Mouse (Mus musculus) lung, postnatal 0 days (tissue): ENCODE results near the gene Inpp5a. TPM values are rescaled to one million over a fixed set of nuclear protein-coding genes. Genes with fewer than 3 reads are reported as not detected.

Experiments used
- ATAC-seq: fragments of 200-750 bp; cut with Nextera tagmentation; 2 replicates; pipeline ENCODE4 v1.8.0; 2017; ENCODE audit warnings: moderate library complexity
- DNase-seq: peaks from one replicate; pipeline ENCODE4 v3.0.0-alpha.2; 2016; ENCODE audit warnings: low spot score
- H3K27ac ChIP-seq: fragments of 300-500 bp; sonication (generic); 2 replicates; pipeline ENCODE4 v1.5.1; 2014; ENCODE audit warnings: antibody characterized with exemption, mild to moderate bottlenecking, low read length, mixed read lengths
- H3K27me3 ChIP-seq: fragments of 300-500 bp; sonication (generic); replicated peaks from 2 replicates; pipeline ENCODE4 v1.6.1; 2014; ENCODE audit warnings: low read length, mixed read lengths; ENCODE audit not compliant: insufficient read depth
- H3K36me3 ChIP-seq: fragments of 300-500 bp; sonication (generic); 2 replicates; pipeline ENCODE4 v1.6.1; 2014; ENCODE audit warnings: low read length, mixed read lengths; ENCODE audit not compliant: insufficient read depth
- H3K4me1 ChIP-seq: fragments of 300-500 bp; sonication (generic); 2 replicates; pipeline ENCODE4 v1.6.1; 2014; ENCODE audit warnings: antibody characterized with exemption, low read depth, low read length, mixed read lengths; ENCODE audit not compliant: insufficient read depth
- H3K4me2 ChIP-seq: fragments of 300-500 bp; sonication (generic); replicated peaks from 2 replicates; pipeline ENCODE4 v1.6.1; 2014; ENCODE audit warnings: low read depth, mild to moderate bottlenecking, low read length, moderate library complexity, mixed read lengths
- H3K4me3 ChIP-seq: fragments of 300-500 bp; sonication (generic); 2 replicates; pipeline ENCODE4 v1.5.1; 2014; ENCODE audit warnings: low read depth, low read length
- H3K9ac ChIP-seq: fragments of 300-500 bp; sonication (generic); replicated peaks from 2 replicates; pipeline ENCODE4 v1.6.1; 2014; ENCODE audit warnings: low read depth, mild to moderate bottlenecking
- H3K9me3 ChIP-seq: fragments of 300-500 bp; sonication (generic); 2 replicates; pipeline ENCODE4 v1.6.1; 2016; ENCODE audit warnings: low read length, mixed read lengths
- CTCF ChIP-seq: IDR thresholded peaks from 2 replicates; pipeline ENCODE4 v1.5.1; 2016; ENCODE audit warnings: antibody characterized with exemption, mild to moderate bottlenecking
- EP300 ChIP-seq: IDR thresholded peaks from 2 replicates; pipeline ENCODE4 v1.6.1; 2016; ENCODE audit warnings: antibody characterized with exemption, mild to moderate bottlenecking, control low read depth
- WGBS: fragments of 180-500 bp; shearing (Covaris S2); extraction: QIAGEN DNeasy Blood & Tissue Kit; methylation state at CpG from one replicate; pipeline ENCODE4 v1.1.7; 2014; 5-methylcytosine and 5-hydroxymethylcytosine counted together
- polyA plus RNA-seq: library from polyadenylated mRNA; unstranded; fragments of >200 nt; fragmentation: Nextera tagmentation; extraction: Ambion mirVana; gene quantifications from 2 replicates; pipeline ENCODE4 v1.2.1, GENCODE M21; 2015

Inpp5a gene
- polyA plus RNA-seq, 1 experiment from 2014 or later: 41.3 TPM

GRCm38 (mm10) chr7:139451711-139452110 lies 62.8 kb downstream of the Inpp5a start:
- ATAC-seq: peak; percentile 78
- no peaks in the 10 kb centered on the region for H3K27me3 ChIP-seq
- TF ChIP-seq EP300 (no peak), CTCF (0 out of 2 replicates have a peak, but pooled peaks have one; percentile 13)
- H3K27ac ChIP-seq: no peak overlapping the region
- H3K4me2 ChIP-seq: no peak overlapping the region
- no peaks in the 10 kb centered on the region for H3K9me3 ChIP-seq
- H3K4me3 ChIP-seq: no peak overlapping the region
- 48% methylated on average over 5 of the region's 5 CpGs for WGBS
- H3K36me3 ChIP-seq: no peaks in the 10 kb centered on the region
- DNase-seq: peak; percentile 54
- no peak overlapping the region for H3K9ac ChIP-seq
- peaks cover 11% of the 10 kb centered on the region; the same call in 1 of the 2 replicates for H3K4me1 ChIP-seq

- DNase-seq (no peak), ATAC-seq (peak; percentile 6; the same call in 1 of the 2 replicates)
- no peak overlapping the region for H3K27ac ChIP-seq
- WGBS: 61% methylated on average over 2 of the region's 2 CpGs
- H3K27me3 ChIP-seq: no peaks in the 10 kb centered on the region
- TF ChIP-seq CTCF: no peak
- no peak for TF ChIP-seq EP300
- H3K4me2 ChIP-seq: no peak overlapping the region
- no peak overlapping the region for H3K4me3 ChIP-seq
- H3K9ac ChIP-seq: no peak overlapping the region
- H3K4me1 ChIP-seq: peaks cover 11% of the 10 kb centered on the region; the same call in 1 of the 2 replicates
- H3K9me3 ChIP-seq: no peaks in the 10 kb centered on the region
- no peaks in the 10 kb centered on the region for H3K36me3 ChIP-seq
These were observed 63.3 kb downstream of the Inpp5a start for GRCm38 (mm10) chr7:139452199-139452598.

- H3K27me3 ChIP-seq: no peaks in the 10 kb centered on the region
- no peaks in the 10 kb centered on the region for H3K9me3 ChIP-seq
- peak; percentile 11 for DNase-seq
- TF ChIP-seq CTCF (no peak), EP300 (no peak)
- no peak overlapping the region for H3K4me3 ChIP-seq
- 39% methylated on average over 1 of the region's 1 CpGs for WGBS
- no peaks in the 10 kb centered on the region for H3K36me3 ChIP-seq
- H3K27ac ChIP-seq: no peak overlapping the region
- peaks cover 11% of the 10 kb centered on the region; the same call in 1 of the 2 replicates for H3K4me1 ChIP-seq
- H3K9ac ChIP-seq: no peak overlapping the region
- no peak for ATAC-seq
- H3K4me2 ChIP-seq: no peak overlapping the region
These were observed 64.3 kb downstream of the Inpp5a start for GRCm38 (mm10) chr7:139453198-139453597.

GRCm38 (mm10) chr7:139454285-139454684 lies 65.4 kb downstream of the Inpp5a start:
- Histone ChIP-seq H3K9me3 (no peaks in the 10 kb centered on the region), H3K4me1 (peaks cover 11% of the 10 kb centered on the region; the same call in 1 of the 2 replicates), H3K9ac (no peak overlapping the region), H3K4me3 (no peak overlapping the region), H3K27me3 (no peaks in the 10 kb centered on the region), H3K4me2 (no peak overlapping the region), H3K27ac (no peak overlapping the region), H3K36me3 (no peaks in the 10 kb centered on the region)
- DNase-seq (no peak), ATAC-seq (no peak)
- 77% methylated on average over 3 of the region's 3 CpGs for WGBS
- no peak for TF ChIP-seq EP300
- no peak for TF ChIP-seq CTCF

- ATAC-seq: no peak
- TF ChIP-seq EP300: no peak
- TF ChIP-seq CTCF: no peak
- DNase-seq: no peak
These were observed 67.8 kb downstream of the Inpp5a start for GRCm38 (mm10) chr7:139456759-139457158.

GRCm38 (mm10) chr7:139461344-139461743 lies 72.4 kb downstream of the Inpp5a start:
- 87% methylated on average over 12 of the region's 12 CpGs for WGBS
- H3K4me2 ChIP-seq: no peak overlapping the region
- ATAC-seq: 0 out of 2 replicates have a peak, but pooled peaks have one; percentile 33
- DNase-seq: no peak
- H3K36me3 ChIP-seq: no peaks in the 10 kb centered on the region
- H3K4me1 ChIP-seq: peaks cover 6% of the 10 kb centered on the region; the same call in 1 of the 2 replicates
- H3K4me3 ChIP-seq: no peak overlapping the region
- no peak overlapping the region for H3K27ac ChIP-seq
- H3K9me3 ChIP-seq: no peaks in the 10 kb centered on the region
- TF ChIP-seq EP300 (no peak), CTCF (no peak)
- H3K9ac ChIP-seq: no peak overlapping the region
- no peaks in the 10 kb centered on the region for H3K27me3 ChIP-seq

More at GRCm38 (mm10) chr7:139456759-139457158, 67.8 kb downstream of the Inpp5a start:
- no peak overlapping the region for H3K9ac ChIP-seq
- H3K4me1 ChIP-seq: peaks cover 6% of the 10 kb centered on the region; the same call in 1 of the 2 replicates
- H3K27me3 ChIP-seq: no peaks in the 10 kb centered on the region
- no peaks in the 10 kb centered on the region for H3K36me3 ChIP-seq
- no peaks in the 10 kb centered on the region for H3K9me3 ChIP-seq
- no peak overlapping the region for H3K4me3 ChIP-seq
- no peak overlapping the region for H3K27ac ChIP-seq
- WGBS: 56% methylated on average over 6 of the region's 6 CpGs
- no peak overlapping the region for H3K4me2 ChIP-seq

- no peak overlapping the region for H3K4me2 ChIP-seq
- no peak overlapping the region for H3K4me3 ChIP-seq
- no peaks in the 10 kb centered on the region for H3K36me3 ChIP-seq
- WGBS: 91% methylated on average over 10 of the region's 10 CpGs
- no peak overlapping the region for H3K9ac ChIP-seq
- no peaks in the 10 kb centered on the region for H3K9me3 ChIP-seq
- peaks cover 8% of the 10 kb centered on the region; the same call in 1 of the 2 replicates for H3K4me1 ChIP-seq
- H3K27me3 ChIP-seq: no peaks in the 10 kb centered on the region
- H3K27ac ChIP-seq: no peak overlapping the region
- no peak for ATAC-seq
- no peak for DNase-seq
- TF ChIP-seq CTCF (no peak), EP300 (no peak)
These were observed 73.2 kb downstream of the Inpp5a start for GRCm38 (mm10) chr7:139462142-139462541.
